Mouse (Mus musculus): ENCODE measurements around the gene Otof. TPM values are rescaled to one million over a fixed set of nuclear protein-coding genes. Genes with fewer than 3 reads are reported as not detected.

Gene Otof
- polyA plus RNA-seq, 1 experiment = 0.11 TPM

DNA sequence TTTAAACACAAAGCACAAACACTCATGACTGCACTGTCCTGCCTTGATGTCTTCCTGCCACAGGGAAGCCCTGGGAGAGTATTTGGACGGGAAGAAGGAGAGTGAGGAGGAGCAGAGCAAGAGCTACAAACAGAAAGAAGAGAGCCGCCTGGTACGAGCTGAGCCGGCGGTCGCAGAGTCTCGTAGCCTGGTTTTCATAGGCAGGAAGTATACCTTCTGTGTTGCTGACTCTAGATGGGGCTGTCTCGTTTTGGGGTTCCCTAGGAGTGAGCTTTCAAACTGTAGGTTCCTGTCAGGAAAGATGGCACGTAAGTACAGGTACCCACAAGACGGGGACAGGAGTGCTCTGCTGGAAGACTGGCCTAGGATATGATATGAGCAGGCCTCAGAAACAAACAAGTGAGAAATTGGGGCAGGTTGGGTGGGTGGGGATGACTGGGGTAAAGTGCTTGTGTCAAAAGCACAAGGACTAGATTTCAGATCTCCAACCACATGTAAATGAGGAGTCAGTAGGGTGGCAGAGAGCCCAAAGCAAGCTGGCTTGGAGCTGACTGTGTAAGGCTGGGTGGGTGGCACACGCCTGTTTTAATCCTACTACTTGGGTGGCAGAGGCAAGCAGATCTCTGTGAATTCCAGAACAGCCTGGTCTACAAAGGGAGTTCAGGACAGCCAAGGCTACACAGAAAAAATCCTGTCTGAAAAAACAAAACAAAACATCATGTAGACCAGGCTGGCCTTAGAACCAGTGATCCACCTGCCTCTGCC, 119.9 kb downstream of the Otof start:
- no peak for DNase-seq (ENCODE audit: low spot score)

DNA sequence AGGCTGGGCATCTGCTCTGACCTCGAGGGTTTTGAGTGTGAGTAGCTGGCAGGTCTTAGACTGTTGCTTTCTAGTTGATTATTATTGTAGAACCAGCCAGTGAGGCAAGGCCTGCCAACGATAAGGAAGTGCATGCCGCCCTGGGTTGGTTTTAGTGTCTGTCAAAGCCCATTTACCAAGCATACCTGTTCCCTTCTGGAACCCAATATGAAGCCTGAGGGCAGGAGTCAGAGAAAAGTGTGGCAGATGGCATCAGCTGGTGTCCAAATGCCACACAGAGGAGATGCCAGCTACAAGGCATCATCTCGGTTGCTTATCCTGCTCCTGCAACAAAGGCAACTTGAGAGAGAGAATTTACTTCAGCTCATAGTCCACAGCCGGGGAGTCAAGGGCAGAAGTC, 120.9 kb downstream of the Otof start:
- DNase-seq (ENCODE audit: low spot score) = no peak

Other genes with a start within 250 kb of the Otof start
- gene Selenoi, start 229.4 kb downstream of the Otof start, polyA plus RNA-seq (2012; rRNA removed) = 19.0 and 19.4 TPM in 2 replicates
- gene Drc1, start 180.5 kb downstream of the Otof start, polyA plus RNA-seq (2012; rRNA removed) = 0.04 TPM in 1 of 2 replicates, not detected in the other
- gene 1700001C02Rik, start 4.1 kb upstream of the Otof start, polyA plus RNA-seq (2012; rRNA removed) = 0.10 TPM in 2 replicates
- gene Cib4, start 83.9 kb upstream of the Otof start, polyA plus RNA-seq (2012; rRNA removed) = 0.32 and 0.40 TPM in 2 replicates
- 15.1 and 28.4 TPM in 2 replicates for gene Kcnk3, start 126.2 kb upstream of the Otof start, polyA plus RNA-seq (2012; rRNA removed)
- 51.3 and 51.9 TPM in 2 replicates for gene Slc35f6, start 186.0 kb upstream of the Otof start, polyA plus RNA-seq (2012; rRNA removed)
- gene Cenpa, start 204.8 kb upstream of the Otof start, polyA plus RNA-seq (2012; rRNA removed) = 7.9 and 9.9 TPM in 2 replicates
- gene Dpysl5, start 249.6 kb upstream of the Otof start, polyA plus RNA-seq (2012; rRNA removed) = 0.28 and 0.35 TPM in 2 replicates